Mouse (Mus musculus) frontal cortex, adult 2 months (tissue): ENCODE measurements around the gene Ttc28. TPM values are rescaled to one million over a fixed set of nuclear protein-coding genes. Genes with fewer than 3 reads are reported as not detected.

Experiments used
- DNase-seq, 2 experiments: peaks; one replicate each; pipeline ENCODE4 v3.0.0; 2022; ENCODE audit warnings: low spot score in 1 of 2; ENCODE audit errors: extremely low spot score in 1 of 2
- polyA plus RNA-seq: library from polyadenylated mRNA; depleted of rRNA; stranded (reverse); fragments of >200 nt; gene quantifications from 2 replicates; pipeline ENCODE4 v1.2.3, GENCODE M21; 2012

The Ttc28 gene
- polyA plus RNA-seq, 1 experiment: 7.3 TPM

DNA sequence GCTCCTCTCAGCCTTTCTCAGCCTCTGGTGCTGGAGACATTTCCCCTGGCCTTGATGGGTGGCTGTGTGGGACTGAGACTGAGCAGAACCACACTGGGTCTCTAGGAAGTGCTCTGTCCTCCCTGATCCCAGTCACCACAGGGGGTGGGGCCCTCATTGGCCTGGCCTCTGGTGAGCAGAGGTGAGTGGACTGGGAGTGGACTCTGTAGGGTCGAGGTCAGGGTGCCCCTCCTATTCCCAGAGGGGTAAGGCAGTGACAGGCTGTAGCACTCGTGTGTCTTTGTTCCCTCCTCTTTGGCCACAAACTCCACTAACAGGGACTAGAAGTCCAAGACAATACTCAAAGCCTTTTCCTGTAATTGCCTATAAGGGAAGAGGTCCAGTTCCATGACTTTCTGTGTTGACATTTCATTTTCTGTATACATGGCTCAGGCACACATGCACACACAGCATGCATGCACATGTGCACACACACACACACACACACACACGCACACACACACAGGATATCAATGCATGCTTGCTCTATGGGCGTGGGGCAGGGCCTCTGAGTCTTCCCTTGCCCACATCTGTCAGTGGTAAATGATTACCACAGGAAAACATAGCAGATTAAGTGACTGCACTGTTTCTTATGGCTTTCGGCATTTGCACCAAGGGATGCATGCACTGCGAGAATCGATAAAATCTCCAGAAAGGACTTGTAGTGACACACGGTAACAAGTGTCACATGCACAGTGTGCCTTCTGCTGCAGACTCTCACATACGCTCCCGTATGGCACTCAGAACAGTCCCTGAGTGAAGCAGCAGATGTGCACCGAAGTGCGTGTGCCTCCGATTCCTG, 382.4 kb downstream of the Ttc28 start:
- DNase-seq: no peak

DNA sequence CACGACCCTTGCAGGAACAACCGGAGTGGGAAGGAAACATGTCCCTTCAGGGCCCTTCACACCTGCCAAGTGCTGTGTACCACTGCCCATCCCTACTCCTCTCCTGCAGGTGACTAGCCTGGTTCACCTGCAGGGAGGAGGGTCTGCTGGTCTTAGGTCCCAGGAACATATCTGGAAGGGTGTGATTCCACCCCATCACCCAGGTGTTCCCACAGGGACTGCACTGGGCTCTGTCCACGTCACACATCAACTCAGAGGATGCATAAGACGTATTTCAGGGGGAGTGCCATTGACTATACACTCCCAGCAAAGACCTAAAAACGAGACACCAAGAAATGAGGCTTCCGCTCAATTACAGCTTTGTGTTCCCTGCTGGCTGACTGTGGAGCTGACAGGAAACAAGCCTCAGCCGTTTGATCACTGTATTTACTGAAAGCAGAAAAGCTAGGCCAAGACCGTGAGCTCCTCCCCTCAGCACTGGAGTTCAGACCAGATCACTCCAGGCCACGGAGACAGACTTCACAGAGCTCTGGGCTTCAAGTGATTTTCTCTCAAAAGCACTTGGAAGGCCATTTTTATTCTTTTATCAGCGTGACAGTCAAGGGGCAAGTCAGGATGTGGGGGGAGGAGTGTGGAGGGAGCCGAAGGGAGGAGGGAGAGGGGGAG, 383.1 kb downstream of the Ttc28 start:
- no peak for DNase-seq

DNA sequence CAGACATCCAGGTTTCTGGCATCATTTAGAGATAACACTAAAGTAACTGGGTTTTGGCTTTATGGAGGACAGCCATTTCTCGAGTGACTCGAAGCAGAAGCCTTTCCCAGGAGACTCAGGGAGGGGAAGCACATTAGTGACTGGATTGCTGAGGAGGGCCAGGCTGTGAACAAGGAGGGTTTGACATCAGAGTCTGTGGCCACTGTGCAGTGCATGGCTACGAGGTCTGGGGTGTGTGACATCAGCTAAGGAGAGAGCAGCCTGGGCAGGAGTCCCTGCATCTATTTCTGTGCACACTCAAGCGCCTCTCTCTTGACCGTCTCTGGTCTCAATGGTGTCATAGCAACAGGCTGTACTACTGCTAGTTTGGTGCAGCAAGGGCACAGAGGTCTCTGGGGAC, 383.8 kb downstream of the Ttc28 start:
- no peak for DNase-seq

DNA sequence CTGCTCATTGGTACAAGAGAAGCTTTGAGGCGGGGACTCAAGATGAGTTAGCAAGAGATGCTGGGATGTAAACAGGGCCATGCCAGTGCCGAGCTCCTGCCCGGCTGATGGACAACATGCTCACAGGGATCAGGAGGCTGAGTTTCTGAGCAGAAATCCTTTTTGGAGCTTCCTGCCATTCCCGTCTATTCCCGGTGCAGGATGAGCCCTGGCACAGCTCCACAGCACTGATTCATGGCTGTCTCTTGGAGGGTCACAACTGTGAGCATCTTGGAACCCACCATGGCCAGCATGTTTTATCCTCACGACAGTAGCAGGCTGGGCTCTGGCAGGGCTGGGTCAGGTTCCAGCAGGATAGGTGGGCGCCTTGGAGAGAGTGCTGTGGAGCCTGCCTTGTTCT, 384.9 kb downstream of the Ttc28 start:
- no peak for DNase-seq

DNA sequence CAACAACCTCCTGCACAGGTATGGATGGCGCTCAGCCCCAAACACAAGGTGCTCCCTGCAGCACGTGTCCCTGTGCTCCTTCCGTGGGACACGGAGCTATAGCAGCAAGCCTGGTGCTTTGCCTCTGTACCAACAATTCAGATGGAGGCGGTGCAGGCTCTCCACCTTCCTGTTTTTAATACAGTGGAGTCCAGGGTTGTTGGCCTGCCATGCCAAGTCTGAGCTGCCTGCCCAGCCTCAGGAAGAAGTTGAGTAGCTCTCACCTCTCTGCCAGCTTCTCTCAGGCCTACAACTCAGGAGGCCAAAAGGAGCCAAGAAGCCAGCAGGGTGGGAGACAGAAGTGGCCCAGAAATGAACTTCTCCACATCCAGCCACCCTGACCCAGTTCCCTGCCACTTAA, 387.1 kb downstream of the Ttc28 start:
- no peak for DNase-seq

DNA sequence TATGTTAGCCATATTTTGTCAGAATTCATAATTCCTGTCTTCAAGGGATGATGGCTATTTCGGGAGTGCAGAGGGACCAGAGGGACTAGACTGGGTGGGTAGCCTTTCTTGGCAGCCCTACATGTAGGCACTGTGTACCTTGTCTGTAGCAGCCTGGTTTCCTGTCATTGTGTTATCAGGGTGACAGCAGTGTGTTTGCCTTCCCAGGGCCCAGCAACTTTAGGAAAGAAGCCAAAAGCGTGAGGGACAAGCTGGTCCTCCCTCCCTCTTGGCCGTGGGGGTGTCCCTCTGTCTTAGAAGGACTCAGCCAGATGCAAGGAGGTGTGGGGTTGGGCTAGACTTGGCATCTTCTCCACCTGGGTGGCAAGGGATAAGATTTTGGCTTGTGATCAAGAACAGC, 387.5 kb downstream of the Ttc28 start:
- no peak for DNase-seq

DNA sequence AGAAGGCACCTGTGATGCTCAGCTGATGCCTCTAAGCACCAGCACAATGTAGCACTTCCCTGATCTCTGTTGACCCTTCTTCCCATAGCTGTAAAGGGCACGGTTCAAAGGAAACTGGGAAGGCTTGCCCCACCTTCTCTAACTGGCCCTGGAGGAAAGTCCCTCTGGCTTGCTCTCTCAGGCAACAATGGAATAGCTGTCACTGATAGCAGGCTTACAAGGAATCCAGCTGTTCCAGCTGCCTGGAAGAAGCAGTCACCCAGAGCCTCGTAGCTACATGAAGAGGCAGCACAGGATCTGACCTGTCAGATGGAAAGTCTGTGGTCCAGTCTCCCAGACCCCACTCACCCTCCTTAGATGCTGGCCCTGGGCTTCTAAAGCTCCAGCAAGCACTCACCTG, 389.2 kb downstream of the Ttc28 start:
- DNase-seq: no peak

DNA sequence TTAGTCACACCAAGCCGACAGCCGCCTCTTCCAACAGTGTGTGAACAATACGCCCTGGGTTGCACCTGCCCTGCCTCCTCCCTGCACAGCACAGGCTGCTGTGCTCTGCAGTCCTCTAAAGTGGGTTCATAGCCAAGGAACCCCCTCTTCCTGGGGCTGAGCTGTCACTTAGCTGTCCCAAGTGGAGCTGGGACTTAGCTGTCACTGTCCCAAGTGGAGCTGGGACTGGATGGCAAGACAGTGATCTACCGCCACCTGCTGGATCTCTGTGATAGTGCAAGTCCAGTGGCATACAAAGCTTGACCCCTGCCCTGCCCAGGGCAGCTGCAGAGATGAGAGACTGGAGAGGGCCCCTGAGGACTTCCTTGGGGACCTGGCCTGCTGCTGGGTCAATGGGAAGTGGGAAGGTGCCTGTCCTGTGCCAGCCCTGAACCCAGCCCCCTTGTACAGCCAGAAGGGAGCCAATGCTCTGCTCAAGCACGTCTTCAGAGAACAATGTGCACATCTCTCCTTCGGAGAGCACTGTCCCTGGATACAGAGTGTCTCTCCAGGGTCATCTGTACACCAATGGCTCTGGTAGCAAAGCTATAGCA, 390.1 kb downstream of the Ttc28 start:
- DNase-seq: peak in 1 of 2 experiments; percentile 79

DNA sequence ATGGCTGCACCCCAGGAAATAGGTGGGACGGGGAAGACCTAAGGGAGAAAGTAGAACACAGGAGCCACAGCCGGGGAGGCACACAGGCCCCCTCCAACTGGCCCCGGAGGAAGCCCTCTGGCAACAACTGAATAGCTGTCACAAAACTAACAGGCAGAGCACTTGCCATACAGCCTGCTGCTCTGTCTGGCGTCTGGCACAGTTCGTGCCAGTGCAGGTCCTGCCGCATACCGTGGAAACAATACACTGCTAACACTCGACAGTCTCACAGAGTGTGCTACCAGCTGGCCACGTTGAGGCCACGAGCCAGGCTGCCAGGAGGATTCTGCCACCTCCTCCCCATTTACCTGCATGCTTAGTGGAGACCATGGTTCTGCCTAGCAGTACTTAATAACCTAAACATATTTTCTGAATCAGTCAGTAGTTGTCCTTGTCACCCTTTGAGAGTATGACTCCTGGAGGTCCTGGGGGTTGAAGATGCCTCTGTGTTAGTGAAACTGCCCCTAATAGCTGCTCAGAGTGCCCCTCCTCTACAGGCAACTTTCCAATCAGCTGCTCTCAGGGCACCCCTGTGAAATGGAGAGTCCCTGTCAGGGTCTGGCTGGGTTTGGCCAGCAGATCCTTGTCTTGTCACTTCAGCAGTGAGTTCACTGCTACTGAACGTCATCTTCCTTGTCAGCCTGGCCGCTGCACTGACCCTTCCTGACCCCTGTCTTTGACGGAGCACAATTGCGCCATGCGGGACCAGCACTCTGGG, 390.8 kb downstream of the Ttc28 start:
- DNase-seq: no peak

DNA sequence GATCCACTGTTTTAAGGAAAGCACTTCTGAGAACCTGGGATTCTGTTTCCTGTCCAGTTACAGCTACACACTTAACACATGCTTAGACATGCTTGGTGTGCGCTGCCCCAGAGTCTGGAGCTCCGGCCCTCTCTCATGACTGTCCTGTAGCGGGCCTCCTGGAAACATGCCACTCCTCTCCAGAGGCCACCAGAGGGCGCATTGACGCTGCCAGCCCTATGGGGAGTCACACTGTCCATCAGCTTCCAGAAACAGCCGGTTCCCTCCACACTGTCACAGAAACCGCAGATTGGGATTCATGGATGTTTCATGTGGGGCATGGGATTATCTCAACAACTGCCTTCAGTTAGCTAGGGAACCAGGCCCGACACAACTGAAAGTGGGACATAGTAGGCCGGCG, 394.0 kb downstream of the Ttc28 start:
- DNase-seq: peak in 1 of 2 experiments; percentile 89

DNA sequence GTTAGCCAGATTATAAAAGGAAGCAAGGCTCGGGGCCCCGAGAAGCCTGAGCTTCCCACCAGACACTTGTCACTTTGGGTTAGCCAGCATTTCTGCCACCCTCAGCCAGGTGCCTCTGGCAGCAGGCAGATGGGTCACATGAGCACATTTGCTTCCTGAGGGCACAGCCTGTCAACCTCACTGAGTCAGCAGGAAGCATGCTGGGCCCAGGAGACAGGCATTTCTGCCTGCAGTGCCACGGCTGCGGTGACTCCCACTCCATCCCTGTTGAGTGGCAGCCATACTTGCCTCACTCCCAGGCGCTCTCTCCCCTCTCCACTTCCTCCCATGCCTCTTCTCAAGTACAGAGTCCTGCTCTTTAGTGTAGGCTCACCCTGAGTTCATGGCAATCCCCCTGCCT, 395.3 kb downstream of the Ttc28 start:
- peak in 1 of 2 experiments; percentile 27 for DNase-seq

DNA sequence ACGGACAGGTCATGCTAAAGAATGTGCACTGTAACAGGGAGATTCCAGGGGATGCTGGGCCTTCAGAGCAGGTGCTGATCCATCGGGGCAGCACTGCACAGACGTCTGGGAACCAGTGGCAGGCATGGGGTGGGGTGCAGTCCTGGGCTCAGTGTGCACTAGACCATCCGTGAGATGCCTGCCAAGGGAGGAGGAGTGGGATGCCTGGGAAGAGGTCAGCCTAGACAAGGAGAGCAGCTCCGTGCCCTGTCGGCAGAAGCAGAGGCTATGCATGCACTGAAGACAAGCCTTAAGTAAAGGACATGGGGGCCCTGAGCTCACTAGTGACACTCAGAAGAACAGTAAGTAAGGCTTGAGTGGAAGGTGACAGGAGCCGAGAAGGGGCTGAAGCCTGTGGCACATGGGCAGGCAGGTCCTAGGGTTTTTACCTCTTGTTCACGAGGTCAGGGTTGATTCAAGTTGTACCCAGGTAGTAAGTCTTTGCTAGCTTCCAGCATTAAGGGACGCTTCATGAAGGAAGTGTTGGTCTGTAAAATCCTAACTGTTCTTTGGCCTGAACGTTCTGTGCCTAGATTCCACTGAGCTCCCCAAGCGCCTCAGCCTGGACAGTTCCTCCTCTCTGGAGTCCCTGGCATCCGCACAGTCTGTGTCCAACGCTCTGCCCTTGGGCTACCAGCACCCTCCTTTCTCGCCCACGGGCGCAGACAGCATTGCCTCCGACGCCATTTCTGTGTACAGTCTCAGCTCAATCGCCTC, 405.0 kb downstream of the Ttc28 start:
- DNase-seq: no peak

DNA sequence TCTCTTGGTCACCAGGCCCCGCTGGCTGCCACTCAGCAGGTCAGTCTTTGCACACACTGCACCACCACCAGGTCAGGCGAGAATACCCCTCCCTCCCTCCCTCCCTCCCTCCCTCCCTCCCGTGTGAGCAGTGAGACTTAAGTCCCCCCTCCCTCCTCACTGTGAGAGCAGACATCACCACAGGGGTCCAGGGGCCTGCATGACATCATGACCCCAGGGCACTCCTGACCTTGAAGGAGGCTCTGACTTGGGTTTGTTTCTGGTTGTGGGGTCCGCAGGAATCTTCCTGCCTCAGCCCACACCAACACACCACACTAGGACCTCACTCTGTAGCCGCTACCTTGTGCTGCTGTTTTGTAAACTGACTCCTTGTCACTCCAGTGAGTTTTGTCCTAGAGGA, 408.0 kb downstream of the Ttc28 start:
- DNase-seq: no peak

DNA sequence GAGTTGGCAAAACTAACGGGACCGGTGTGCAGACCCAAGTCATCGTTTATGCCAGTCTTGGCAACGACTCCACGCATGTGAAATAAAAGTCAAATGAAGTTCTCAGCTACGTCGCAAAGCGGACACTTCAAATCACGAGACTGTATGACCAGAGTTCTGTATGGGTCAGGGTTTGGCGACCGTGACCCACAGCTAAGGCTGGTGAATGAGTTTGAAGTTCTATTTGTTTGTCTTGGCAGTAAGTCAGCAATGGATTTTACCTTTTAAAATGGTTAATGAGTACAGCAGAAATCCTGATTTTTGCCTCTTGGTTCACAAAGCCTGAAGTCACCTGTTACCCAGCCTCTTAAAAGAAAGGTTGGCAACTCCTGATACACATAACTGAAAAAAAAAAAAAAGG, 408.9 kb downstream of the Ttc28 start:
- DNase-seq: no peak

DNA sequence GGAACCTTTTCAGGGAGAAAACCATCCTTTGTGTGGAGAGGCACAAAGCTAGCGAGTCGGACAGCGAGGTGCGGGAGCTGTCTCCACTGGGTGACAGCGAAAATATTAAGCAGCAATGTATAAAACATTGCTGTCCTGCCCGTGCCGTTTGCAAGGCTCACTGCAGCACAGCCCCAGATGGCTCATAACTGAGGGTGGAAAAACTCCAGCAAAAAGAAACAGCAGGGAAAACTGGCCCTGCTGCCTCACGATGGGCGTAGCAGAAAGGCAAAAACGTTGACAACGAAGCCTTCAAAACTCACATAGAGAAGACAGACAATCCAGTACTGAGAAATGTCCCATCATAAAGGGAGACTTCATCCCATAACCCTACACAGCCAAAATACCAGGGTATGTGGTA, 410.5 kb downstream of the Ttc28 start:
- DNase-seq: peak in 1 of 2 experiments; percentile 46

DNA sequence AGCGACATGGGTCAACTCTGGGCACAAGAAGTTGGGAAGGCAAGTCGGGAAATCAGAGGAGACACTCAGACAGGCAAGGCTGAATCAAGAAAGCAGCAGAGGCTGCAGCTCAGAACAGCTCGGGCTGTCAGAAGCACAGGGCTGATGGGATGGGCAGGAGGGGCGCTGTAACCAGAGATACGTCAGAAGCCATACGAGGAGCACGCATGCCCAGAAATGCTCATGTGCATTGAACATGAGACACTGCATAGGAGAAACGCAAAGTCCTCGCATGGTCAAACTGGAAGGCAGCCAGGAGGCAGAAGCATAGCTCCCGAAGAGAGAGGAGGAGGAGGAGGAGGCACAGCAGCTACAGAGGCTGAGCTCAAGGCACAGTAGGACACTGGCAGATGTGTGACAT, 412.0 kb downstream of the Ttc28 start:
- peak; percentile 66 to 81 for DNase-seq

DNA sequence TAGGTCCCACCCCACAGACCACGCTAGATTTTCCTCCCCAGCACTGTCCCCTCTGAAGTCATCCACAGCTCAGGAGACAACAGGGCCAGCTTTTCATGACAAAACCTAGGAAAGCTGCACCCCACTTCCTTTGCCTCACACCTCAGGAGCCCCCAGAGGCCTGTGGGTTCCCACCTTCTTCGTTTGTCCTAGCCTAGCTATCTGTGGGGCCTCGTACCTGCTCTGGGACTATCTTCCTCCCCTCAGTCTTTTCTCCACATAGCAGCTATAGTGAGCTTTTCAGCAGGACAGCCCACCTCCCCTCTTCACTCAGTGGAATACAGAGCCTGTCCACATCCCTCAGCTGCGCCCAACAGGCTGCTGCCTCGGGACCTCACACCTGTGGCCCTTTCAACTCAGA, 418.2 kb downstream of the Ttc28 start:
- DNase-seq: no peak

DNA sequence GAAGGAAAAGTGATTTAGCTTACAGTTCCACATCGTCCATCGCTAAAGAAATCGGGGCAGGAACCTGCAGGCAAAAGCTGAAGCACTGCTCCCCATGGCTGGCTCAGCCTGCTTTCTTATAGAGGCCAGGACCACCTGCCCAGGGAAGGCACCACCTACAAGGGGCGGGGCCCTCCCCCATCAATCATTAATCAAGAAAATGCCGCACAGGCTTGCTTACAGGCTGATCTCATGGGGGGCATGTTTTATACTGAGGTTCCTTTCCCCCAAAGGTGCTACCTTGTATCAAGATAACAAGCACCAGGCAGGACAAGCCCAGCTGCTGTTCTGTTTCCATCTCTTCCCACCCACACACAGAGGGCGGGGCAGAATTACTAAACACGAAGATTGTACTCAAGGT, 419.1 kb downstream of the Ttc28 start:
- DNase-seq: no peak

DNA sequence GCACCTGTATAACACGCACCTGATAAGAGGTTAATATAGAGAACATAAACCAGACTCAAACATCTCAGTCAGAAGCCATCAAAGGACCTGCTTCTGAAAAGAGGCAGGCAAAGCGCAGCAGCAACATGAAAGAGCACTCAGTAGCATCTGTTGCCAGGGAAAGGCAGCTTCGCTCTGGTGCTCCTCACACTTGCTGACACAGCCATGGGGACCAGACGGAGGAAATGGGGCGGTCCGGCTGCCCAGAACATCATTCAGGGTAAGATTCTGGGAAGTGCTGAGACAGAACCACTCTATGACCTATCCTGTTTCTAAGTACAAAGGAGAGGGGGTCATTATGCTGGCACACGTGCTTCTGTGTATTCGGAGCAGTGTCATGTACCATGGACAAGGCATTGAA, 421.2 kb downstream of the Ttc28 start:
- no peak for DNase-seq

DNA sequence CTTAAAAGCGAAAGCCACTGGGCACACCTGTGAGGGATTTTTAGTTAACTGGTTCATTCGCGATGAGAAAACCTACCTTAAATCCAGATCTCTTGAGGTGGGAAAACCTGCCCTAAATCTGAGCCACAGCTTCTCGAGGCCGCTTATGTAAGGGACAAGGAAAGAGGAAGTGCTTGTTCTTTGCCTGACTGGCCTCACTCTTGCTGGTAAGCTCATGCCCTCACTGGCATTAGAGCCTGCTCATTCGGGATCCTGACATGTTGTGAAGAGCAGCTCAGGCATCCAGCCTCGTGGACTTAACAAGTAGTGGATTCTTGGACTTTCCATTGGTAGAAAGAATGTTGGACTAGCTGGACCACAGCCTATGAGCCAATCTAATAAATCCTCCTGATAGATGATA, 422.1 kb downstream of the Ttc28 start:
- DNase-seq: no peak
